Mouse (Mus musculus): ENCODE data around the gene Gm28035. TPM values are rescaled to one million over a fixed set of nuclear protein-coding genes. Genes with fewer than 3 reads are reported as not detected.

Gm28035 gene
- 4.3 TPM in 2 replicates for polyA plus RNA-seq (2012)

DNA sequence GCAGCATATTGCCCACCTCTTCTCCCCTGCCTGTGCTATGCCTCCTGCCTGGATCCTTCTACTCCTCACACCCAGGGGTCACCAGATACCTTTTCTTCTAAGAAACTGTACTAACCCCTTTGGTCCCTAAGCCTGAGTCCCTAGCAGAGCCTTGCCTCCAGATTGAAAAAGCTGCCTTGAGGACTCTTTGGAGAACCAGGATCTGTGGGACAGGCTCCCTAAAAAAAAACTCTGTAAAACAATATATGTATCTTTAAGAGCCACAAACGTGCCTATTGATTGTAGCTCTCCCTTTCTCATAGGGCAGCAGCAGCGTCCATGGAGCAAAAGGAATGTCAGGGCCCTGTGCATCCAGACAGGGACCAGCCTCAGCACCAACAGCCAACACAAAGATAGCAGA is at the start of gene Gm28035:
Gene Gm28035 (plus strand): TSS at position 301 of the 400 bp plus-strand sequence.

DNA sequence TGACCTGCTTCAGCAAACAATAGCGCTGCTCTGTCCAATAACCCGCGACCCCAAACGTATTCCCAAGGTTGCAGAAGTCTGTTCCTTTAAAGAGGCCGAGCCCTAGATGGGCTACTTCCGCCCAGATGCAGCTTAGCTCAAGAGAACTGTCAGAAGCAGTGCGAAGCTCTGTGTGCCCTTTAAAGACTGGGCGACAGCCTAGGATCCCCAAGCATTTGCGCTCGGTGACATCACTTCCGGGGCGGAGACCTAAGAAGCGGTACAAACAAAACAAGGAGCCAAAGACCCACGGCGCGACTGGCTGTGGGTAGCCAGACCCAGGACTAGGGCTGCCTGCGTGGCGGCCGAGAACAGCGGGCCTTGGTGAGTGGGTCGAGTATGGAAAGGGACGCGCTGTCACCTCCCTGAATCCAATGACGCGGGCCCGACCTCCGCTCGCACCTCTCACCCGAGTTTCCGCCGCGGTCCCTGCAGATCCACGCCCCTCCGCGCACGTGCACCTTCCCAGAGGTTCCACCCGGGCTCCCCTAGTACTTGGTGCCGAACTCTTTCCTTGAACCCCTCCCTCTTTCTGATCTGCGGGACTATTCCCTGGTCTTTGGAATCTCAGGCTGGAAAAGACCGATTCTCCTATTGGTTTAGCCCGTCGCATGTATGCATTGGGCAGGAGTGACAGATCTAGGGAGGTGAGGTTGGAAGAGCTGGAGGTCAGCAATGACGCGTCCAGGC is 34.6 kb upstream of the Gm28035 start, which contains the start of gene Kyat1:
Gene Kyat1 (minus strand): TSS at position 219 of the 729 bp plus-strand sequence.

DNA sequence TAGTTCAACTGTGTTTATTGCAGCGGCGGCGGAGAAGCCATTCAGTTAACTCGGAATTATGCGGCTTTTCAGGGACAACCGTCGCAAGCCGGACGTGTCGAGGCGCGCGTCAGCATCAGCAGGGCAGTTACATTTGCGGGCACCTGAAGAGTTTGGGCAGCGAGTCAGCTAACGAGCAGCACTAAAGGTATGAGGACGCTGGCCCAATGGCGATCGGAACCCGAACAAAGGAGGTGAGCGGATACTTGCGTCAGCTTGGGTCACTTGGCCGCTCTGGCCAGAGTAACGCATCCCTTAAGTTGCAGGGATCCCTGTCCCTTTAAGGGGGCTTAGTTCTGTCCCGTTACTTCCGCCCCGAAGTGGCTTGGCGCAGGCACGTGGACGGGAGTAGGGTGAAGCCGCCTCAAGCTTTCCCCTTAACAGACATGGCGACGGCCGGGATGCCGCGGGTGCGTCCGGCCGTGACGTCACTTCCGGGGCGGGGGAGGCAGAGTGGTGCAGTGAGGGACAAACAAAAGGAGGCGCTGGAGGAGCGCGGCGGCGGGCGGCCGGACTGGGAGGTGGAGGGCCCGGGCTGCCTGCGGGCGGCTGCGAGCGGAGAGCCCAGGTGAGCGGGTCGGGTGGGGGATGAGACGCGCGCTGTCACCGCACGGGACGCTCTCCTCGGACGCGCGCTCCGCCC is 3.0 kb upstream of the Gm28035 start, which contains the start of gene Lrrc8a:
Gene Lrrc8a (plus strand): TSS at position 517 of the 682 bp plus-strand sequence.

DNA sequence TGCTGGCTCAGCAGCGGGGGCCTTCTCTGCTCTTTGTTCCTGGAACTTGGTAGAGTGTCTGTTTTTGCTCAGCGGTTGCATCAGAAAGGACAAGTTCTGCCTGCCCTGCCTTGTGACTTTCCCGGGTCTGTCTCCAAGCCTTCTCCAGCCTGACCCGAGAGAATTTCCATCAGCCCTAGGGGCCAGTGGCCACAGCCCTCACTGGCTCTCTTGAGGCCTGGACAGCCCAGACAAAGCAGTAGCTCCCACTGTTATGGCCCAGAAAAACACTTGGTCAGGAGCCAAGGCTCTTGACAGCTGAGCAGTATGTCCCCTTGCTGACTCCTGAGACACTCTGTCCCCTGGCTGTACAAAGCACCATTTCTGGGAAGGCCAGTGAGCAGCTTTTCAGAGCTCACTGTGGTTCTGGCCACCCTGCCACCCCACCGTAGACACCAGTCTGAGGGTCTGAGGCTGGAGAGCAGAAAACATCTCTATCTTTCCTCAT is 25.4 kb downstream of the Gm28035 start, which contains the start of gene Phyhd1:
Gene Phyhd1 (plus strand): TSS at position 437 of the 487 bp plus-strand sequence.

DNA sequence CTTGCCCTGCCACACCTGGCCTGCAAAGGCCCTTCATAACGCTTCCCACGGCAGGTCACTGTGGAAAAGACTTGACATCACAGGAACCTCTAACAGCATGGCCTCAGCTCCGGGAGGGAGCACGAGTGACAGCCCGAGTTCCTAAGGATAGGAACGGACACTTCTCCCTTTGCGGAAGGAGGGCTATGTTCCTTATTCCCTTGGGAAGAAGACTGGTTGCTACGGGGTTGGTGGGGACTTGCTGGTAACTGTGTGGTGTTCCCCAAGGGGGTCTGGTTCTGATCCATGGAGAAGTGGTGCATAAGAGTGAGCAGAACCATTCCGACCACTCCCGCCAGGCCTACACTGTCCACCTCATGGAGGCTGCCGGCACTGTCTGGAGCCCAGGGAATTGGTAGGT is 40.4 kb downstream of the Gm28035 start, which contains the start of gene Gm28038:
Gene Gm28038 (plus strand): TSS at position 301 of the 400 bp plus-strand sequence.

DNA sequence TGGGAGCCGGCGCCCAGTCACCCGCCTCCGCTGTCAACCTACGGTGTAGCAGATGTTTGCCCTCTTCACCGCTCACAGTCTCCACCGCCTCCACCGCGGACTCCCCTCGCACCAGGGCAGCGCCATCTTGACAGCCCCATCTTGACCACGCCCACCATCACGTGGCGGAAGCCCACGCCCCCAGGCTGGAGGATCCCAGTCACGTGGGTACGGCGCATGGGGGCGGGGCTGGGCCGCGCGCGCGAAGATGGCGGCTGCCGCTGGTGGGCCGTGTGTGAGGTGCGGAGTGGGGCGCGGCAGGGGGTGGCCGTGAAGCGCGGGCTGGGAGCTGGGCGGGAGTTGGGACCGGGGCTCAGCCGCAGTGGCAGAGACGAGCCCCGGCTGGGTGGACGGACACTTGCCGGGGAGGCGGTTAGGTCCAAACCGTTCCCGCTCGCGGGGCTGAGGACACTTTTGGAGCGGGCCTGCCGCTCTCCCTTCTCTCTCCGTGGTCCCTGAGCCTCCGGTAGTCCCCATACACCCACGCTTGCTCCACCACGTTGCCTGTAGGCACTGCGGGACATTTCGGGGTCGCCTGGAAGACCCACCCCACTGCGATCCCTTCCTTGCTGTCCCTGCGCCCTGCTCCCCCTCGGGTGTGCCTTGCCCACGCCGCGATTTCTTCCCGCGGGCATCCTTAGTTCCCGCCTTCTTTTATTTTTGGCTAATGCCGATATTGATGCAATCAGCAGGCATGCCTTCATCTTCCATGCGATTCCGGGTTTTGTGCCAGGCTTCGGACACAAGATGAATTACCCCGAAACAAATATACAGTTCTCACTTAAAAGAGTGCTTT is 46.0 kb downstream of the Gm28035 start, which contains the start of the genes Dolk and Nup188:
Gene Dolk (minus strand): TSS at position 143 of the 835 bp plus-strand sequence.
Gene Nup188 (plus strand): TSS at position 206 of the 835 bp plus-strand sequence.

Other genes starting within 250 kb of the Gm28035 start
- 26.0 and 26.5 TPM in 2 replicates for gene Wdr34, start 191.7 kb upstream of the Gm28035 start, polyA plus RNA-seq (2012)
- gene Set, start 183.2 kb upstream of the Gm28035 start, polyA plus RNA-seq (2012) = 599 and 669 TPM in 2 replicates
- gene Pkn3, start 162.9 kb upstream of the Gm28035 start, polyA plus RNA-seq (2012) = 35.4 and 39.2 TPM in 2 replicates
- 24.3 and 28.2 TPM in 2 replicates for gene Zdhhc12, start 146.9 kb upstream of the Gm28035 start, polyA plus RNA-seq (2012)
- gene Zer1, start 116.0 kb upstream of the Gm28035 start, polyA plus RNA-seq (2012) = 17.4 and 20.6 TPM in 2 replicates
- 32.4 and 40.5 TPM in 2 replicates for gene Tbc1d13, start 106.8 kb upstream of the Gm28035 start, polyA plus RNA-seq (2012)
- 24.5 and 27.9 TPM in 2 replicates for gene Endog, start 69.1 kb upstream of the Gm28035 start, polyA plus RNA-seq (2012)
- gene Spout1, start 62.1 kb upstream of the Gm28035 start, polyA plus RNA-seq (2012) = 52.5 and 60.2 TPM in 2 replicates
- 6.2 and 8.0 TPM in 2 replicates for gene Kyat1, start 34.7 kb upstream of the Gm28035 start, polyA plus RNA-seq (2012)
- 6.2 and 9.9 TPM in 2 replicates for gene Lrrc8a, start 2.9 kb upstream of the Gm28035 start, polyA plus RNA-seq (2012)
- 0.49 TPM in 1 of 2 replicates, not detected in the other for gene Phyhd1, start 25.6 kb downstream of the Gm28035 start, polyA plus RNA-seq (2012)
- gene Gm28038, start 40.5 kb downstream of the Gm28035 start, polyA plus RNA-seq (2012) = not detected in 2 replicates
- 5.8 and 7.0 TPM in 2 replicates for gene Dolk, start 45.8 kb downstream of the Gm28035 start, polyA plus RNA-seq (2012)
- 70.1 and 71.7 TPM in 2 replicates for gene Nup188, start 45.8 kb downstream of the Gm28035 start, polyA plus RNA-seq (2012)
- 46.5 and 55.3 TPM in 2 replicates for gene Sh3glb2, start 118.8 kb downstream of the Gm28035 start, polyA plus RNA-seq (2012)
- 9.4 and 12.4 TPM in 2 replicates for gene Miga2, start 123.7 kb downstream of the Gm28035 start, polyA plus RNA-seq (2012)
- 15.3 and 16.5 TPM in 2 replicates for gene Dolpp1, start 151.7 kb downstream of the Gm28035 start, polyA plus RNA-seq (2012)
- gene Crat, start 175.2 kb downstream of the Gm28035 start, polyA plus RNA-seq (2012) = 37.7 and 44.6 TPM in 2 replicates
- gene Ptpa, start 175.5 kb downstream of the Gm28035 start, polyA plus RNA-seq (2012) = 564 and 616 TPM in 2 replicates
- gene Ier5l, start 233.7 kb downstream of the Gm28035 start, polyA plus RNA-seq (2012) = 15.7 and 20.8 TPM in 2 replicates